Mouse (Mus musculus) adipocyte (in vitro differentiated cells): ENCODE results near the gene Ddx6.

ENCODE experiments used
- DNase-seq: peaks from one replicate; pipeline ENCODE4 v3.0.0-alpha.2; 2016; ENCODE audit warnings: low spot score

Ddx6 gene

GRCm38 (mm10) chr9:44640646-44641357, 36.1 kb downstream of the Ddx6 start:
- peak; percentile 14 for DNase-seq

GRCm38 (mm10) chr9:44641616-44642015, 36.9 kb downstream of the Ddx6 start:
- DNase-seq = no peak

- DNase-seq = no peak
Measured at GRCm38 (mm10) chr9:44643103-44643502, 38.4 kb downstream of the Ddx6 start.

GRCm38 (mm10) chr9:44644186-44644585, 39.5 kb downstream of the Ddx6 start:
- DNase-seq = no peak

- DNase-seq = peak; percentile 83
Measured at GRCm38 (mm10) chr9:44645481-44645880, 40.8 kb downstream of the Ddx6 start.

GRCm38 (mm10) chr9:44645924-44646323, 41.2 kb downstream of the Ddx6 start:
- no peak for DNase-seq

- no peak for DNase-seq
Measured at GRCm38 (mm10) chr9:44646366-44646765, 41.7 kb downstream of the Ddx6 start.

GRCm38 (mm10) chr9:44647026-44647425, 42.3 kb downstream of the Ddx6 start:
- DNase-seq = no peak

GRCm38 (mm10) chr9:44647656-44648055, 43.0 kb downstream of the Ddx6 start:
- no peak for DNase-seq

GRCm38 (mm10) chr9:44648881-44649281, 44.2 kb downstream of the Ddx6 start:
- DNase-seq = no peak

- DNase-seq = peak; percentile 80
Measured at GRCm38 (mm10) chr9:44652027-44652426, 47.3 kb downstream of the Ddx6 start.

GRCm38 (mm10) chr9:44653896-44654295, 49.2 kb downstream of the Ddx6 start:
- no peak for DNase-seq

- peak; percentile 90 for DNase-seq
Measured at GRCm38 (mm10) chr9:44655098-44656066, 50.7 kb downstream of the Ddx6 start.

- no peak for DNase-seq
Measured at GRCm38 (mm10) chr9:44663706-44664105, 59.0 kb downstream of the Ddx6 start.

GRCm38 (mm10) chr9:44671416-44671815, 66.7 kb downstream of the Ddx6 start:
- DNase-seq = peak; percentile 39

GRCm38 (mm10) chr9:44672291-44672865, 67.7 kb downstream of the Ddx6 start:
- DNase-seq = peak; percentile 83

GRCm38 (mm10) chr9:44673005-44673404, 68.3 kb downstream of the Ddx6 start, which contains the start of gene Treh:
Gene Treh, plus strand, starts transcription at chr9:44673233.
- DNase-seq = no peak

GRCm38 (mm10) chr9:44678288-44678871, 73.7 kb downstream of the Ddx6 start:
- no peak for DNase-seq

- DNase-seq = no peak
Measured at GRCm38 (mm10) chr9:44679565-44679964, 74.9 kb downstream of the Ddx6 start.

- no peak for DNase-seq
Measured at GRCm38 (mm10) chr9:44683046-44683445, 78.4 kb downstream of the Ddx6 start.

GRCm38 (mm10) chr9:44685346-44686330, 80.9 kb downstream of the Ddx6 start:
- peak; percentile 86 for DNase-seq
